Mouse (Mus musculus): ENCODE results near the gene Sec24a.
A peak's percentile ranks its signal among the peaks of the same experiment; 100 is the strongest.

Gene Sec24a

GRCm38 (mm10) chr11:51650261-51650660 lies 113.2 kb downstream of the Sec24a start:
- no peak for DNase-seq (ENCODE audit: extremely low read depth, insufficient read length, low spot score)

DNA sequence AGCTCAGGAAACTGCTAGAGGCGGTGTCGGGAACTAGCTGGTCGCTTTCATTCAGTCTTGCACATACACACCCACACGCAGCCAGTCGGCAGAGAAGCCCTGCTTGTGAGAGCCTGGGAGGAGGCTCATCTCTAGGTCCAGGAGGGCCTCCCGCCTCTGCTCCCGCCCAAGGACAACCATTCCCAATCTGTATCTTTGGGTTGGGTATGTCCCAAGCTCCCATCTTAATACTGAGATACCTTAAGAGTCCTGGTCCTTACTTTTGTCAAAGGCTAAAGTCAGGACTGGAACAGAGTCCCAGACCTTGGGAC lies 113.6 kb downstream of the Sec24a start:
- DNase-seq (ENCODE audit: extremely low read depth, insufficient read length, low spot score) = peak; percentile 47

GRCm38 (mm10) chr11:51649111-51649888 lies 114.1 kb downstream of the Sec24a start:
- DNase-seq (ENCODE audit: extremely low read depth, insufficient read length, low spot score) = no peak

DNA sequence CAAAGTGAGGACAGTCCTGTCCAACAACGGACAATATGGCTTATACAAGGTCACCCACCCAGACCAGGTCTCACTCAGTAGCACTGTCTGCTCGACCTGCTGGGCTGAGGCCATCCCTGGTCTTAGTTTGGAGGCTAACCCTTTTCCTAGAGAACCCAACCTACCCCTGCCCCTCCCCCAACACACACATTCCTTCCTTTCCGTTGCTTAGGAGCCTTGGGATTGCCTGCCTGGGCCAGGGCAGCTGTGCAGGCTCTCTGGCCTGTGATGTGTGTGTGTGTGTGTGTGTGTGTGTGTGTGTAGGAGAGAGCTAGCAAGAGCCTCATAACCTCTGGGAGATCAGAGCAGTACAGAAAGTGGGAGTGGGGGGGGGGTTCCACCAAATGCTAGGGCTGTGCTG lies 114.9 kb downstream of the Sec24a start:
- DNase-seq (ENCODE audit: extremely low read depth, insufficient read length, low spot score) = no peak

- DNase-seq (ENCODE audit: extremely low read depth, insufficient read length, low spot score) = no peak
Measured at GRCm38 (mm10) chr11:51646751-51647667, 116.4 kb downstream of the Sec24a start.

GRCm38 (mm10) chr11:51646245-51646644 lies 117.2 kb downstream of the Sec24a start:
- no peak for DNase-seq (ENCODE audit: extremely low read depth, insufficient read length, low spot score)

GRCm38 (mm10) chr11:51645293-51645692 lies 118.1 kb downstream of the Sec24a start:
- DNase-seq (ENCODE audit: extremely low read depth, insufficient read length, low spot score) = no peak

DNA sequence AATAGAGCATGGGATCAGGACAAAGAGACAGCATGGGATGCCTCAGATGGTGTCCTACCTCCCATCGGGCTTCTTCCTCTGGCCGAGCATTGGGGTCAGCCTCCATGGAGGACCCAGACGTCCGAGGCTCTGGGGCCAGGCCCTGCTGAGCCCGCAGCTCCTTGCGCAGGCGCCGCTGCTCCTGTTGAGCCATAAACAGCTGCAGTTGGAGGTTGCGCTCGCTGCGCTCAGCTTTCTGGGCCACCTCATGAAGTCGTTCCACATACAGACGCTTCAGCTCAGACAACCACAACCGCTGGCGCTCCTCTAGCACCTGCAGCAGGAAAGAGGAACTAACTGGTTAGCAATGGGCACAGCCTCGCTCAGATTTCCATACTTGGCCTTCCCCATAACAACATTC lies 119.2 kb downstream of the Sec24a start:
- DNase-seq (ENCODE audit: extremely low read depth, insufficient read length, low spot score) = no peak

GRCm38 (mm10) chr11:51643761-51644160 lies 119.7 kb downstream of the Sec24a start:
- no peak for DNase-seq (ENCODE audit: extremely low read depth, insufficient read length, low spot score)

- DNase-seq (ENCODE audit: extremely low read depth, insufficient read length, low spot score) = no peak
Measured at GRCm38 (mm10) chr11:51643202-51643601, 120.2 kb downstream of the Sec24a start.

All from 3134 (cell line).